Mouse (Mus musculus) Patski (cell line): ENCODE data around the gene Gm42878. TPM values are rescaled to one million over a fixed set of nuclear protein-coding genes. Genes with fewer than 3 reads are reported as not detected.

Experiments used
- ATAC-seq: fragments of 100-300 bp; one replicate; pipeline ENCODE4 v1.8.0; 2021
- CTCF ChIA-PET: fragments of 350-600 bp; sonication (Branson Sonifier 250); formaldehyde crosslinking; loops from one replicate; lab custom pipeline; 2022; ENCODE audit warnings: inconsistent platforms; lab: Charles Lee
- POLR2A ChIA-PET: fragments of 350-600 bp; sonication (Branson Sonifier 250); formaldehyde crosslinking; loops from one replicate; lab custom pipeline; 2022; ENCODE audit warnings: antibody characterized with exemption, inconsistent platforms; lab: Charles Lee
- DNase-seq: peaks from one replicate; pipeline ENCODE4 v3.0.0-alpha.2; 2011; ENCODE audit warnings: low read depth, low spot score
- H3K27me3 ChIP-seq: fragments of 371-371 bp; one replicate; pipeline ENCODE4 v1.5.1; 2021
- CTCF ChIP-seq: fragments of 100-300 bp; IDR thresholded peaks from one replicate; pipeline ENCODE4 v1.5.1; 2021
- in situ Hi-C: fragments of 300-500 bp; cut with MboI; formaldehyde crosslinking; loops from 3 replicates; pipeline ENCODE4 v1.11.1; 2018; ENCODE audit warnings: low pct_unique_long_range_greater_than_20kb, mixed read lengths
- polyA plus RNA-seq: library from polyadenylated mRNA; unstranded; gene quantifications from one replicate; pipeline ENCODE4 v1.2.3, GENCODE M21; 2021

Gene Gm42878
- polyA plus RNA-seq, 1 experiment from 2014 or later = 0.19 TPM

GRCm38 (mm10) chr5:121566035-121566681, 20.9 kb upstream of the Gm42878 start:
- no peak for TF ChIP-seq CTCF
- no peak for ATAC-seq
- no peaks in the 10 kb centered on the region for H3K27me3 ChIP-seq
- in situ Hi-C loops = no loop called here
- no peak for DNase-seq
- ChIA-PET POLR2A (interaction anchor here (1.6 kb wide), 1 partner anchor 40 kb away, joined by 9 read pairs; no protein-coding TSS in a partner anchor), CTCF (interaction anchor here (1.1 to 1.9 kb wide), 4 partner anchors 9 to 36 kb away, joined by 3 to 5 read pairs (median 5); no protein-coding TSS in a partner anchor)

GRCm38 (mm10) chr5:121564468-121564895, 19.2 kb upstream of the Gm42878 start:
- ChIA-PET CTCF (interaction anchor here (0.7 to 2.2 kb wide), 8 partner anchors 12 to 42 kb away, joined by 3 to 10 read pairs (median 6); no protein-coding TSS in a partner anchor), POLR2A (interaction anchor here (1.6 kb wide), 1 partner anchor 42 kb away, joined by 9 read pairs; no protein-coding TSS in a partner anchor)
- ATAC-seq (no peak), DNase-seq (peak; percentile 42)
- in situ Hi-C loops = loop anchor here (5.0 kb wide), 1 partner anchor 33 kb away; no protein-coding TSS in a partner anchor
- H3K27me3 ChIP-seq = no peaks in the 10 kb centered on the region
- TF ChIP-seq CTCF = peak; percentile 97

- DNase-seq (no peak), ATAC-seq (no peak)
- H3K27me3 ChIP-seq = peaks cover 12% of the 10 kb centered on the region
- POLR2A ChIA-PET = no interaction called here
- in situ Hi-C loops = loop anchor here (5.0 kb wide), 1 partner anchor 35 kb away; no protein-coding TSS in a partner anchor
- TF ChIP-seq CTCF = no peak
- CTCF ChIA-PET = interaction anchor here (0.9 kb wide), 1 partner anchor 16 kb away, joined by 4 read pairs; no protein-coding TSS in a partner anchor
Observed at GRCm38 (mm10) chr5:121562436-121562835, 17.2 kb upstream of the Gm42878 start.

- no peak for DNase-seq
- in situ Hi-C loops = no loop called here
- peaks cover 10% of the 10 kb centered on the region for H3K27me3 ChIP-seq
- ChIA-PET POLR2A (no interaction called here), CTCF (no interaction called here)
- no peak for TF ChIP-seq CTCF
- no peak for ATAC-seq
Observed at GRCm38 (mm10) chr5:121549196-121549595, 3.9 kb upstream of the Gm42878 start.

- in situ Hi-C loops = no loop called here
- no peak for TF ChIP-seq CTCF
- ATAC-seq (no peak), DNase-seq (no peak)
- H3K27me3 ChIP-seq = peaks cover 5% of the 10 kb centered on the region
- ChIA-PET CTCF (interaction anchor here (0.7 to 2.0 kb wide), 6 partner anchors 16 to 332 kb away, joined by 3 to 10 read pairs (median 4); no protein-coding TSS in a partner anchor), POLR2A (interaction anchor here (0.9 kb wide), 1 partner anchor 72 kb away, joined by 3 read pairs; no protein-coding TSS in a partner anchor)
Observed at GRCm38 (mm10) chr5:121547084-121547483, 1.8 kb upstream of the Gm42878 start.

GRCm38 (mm10) chr5:121546530-121546895, 1.2 kb upstream of the Gm42878 start:
- ChIA-PET POLR2A (interaction anchor here (0.9 kb wide), 1 partner anchor 73 kb away, joined by 3 read pairs; no protein-coding TSS in a partner anchor), CTCF (interaction anchor here (0.8 to 2.0 kb wide), 3 partner anchors 16 to 40 kb away, joined by 4 to 10 read pairs (median 4); no protein-coding TSS in a partner anchor)
- DNase-seq = no peak
- in situ Hi-C loops = no loop called here
- ATAC-seq = no peak
- H3K27me3 ChIP-seq = peaks cover 5% of the 10 kb centered on the region
- TF ChIP-seq CTCF = peak; percentile 70

GRCm38 (mm10) chr5:121545793-121546529, 679 bp upstream of the Gm42878 start, which contains the start of gene Mapkapk5:
Gene Mapkapk5, minus strand, starts transcription at chr5:121545905.
- ChIA-PET POLR2A (interaction anchor here (0.8 kb wide), 1 partner anchor 47 kb away, joined by 3 read pairs; the partner anchor contains the start of gene Aldh2), CTCF (interaction anchor here (0.8 to 2.0 kb wide), 3 partner anchors 17 to 41 kb away, joined by 4 to 10 read pairs (median 4); no protein-coding TSS in a partner anchor)
- ATAC-seq (peak; percentile 58), DNase-seq (peak; percentile 88)
- in situ Hi-C loops = no loop called here
- no peak for TF ChIP-seq CTCF
- peaks cover 5% of the 10 kb centered on the region for H3K27me3 ChIP-seq

- ChIA-PET POLR2A (interaction anchor here (1.2 kb wide), 1 partner anchor 11 kb away, joined by 3 read pairs; no protein-coding TSS in a partner anchor), CTCF (interaction anchor here (1.3 to 1.6 kb wide), 5 partner anchors 11 to 63 kb away, joined by 3 to 5 read pairs (median 3); no protein-coding TSS in a partner anchor)
- H3K27me3 ChIP-seq = no peaks in the 10 kb centered on the region
- TF ChIP-seq CTCF = no peak
- in situ Hi-C loops = no loop called here
- DNase-seq (no peak), ATAC-seq (no peak)
Observed at GRCm38 (mm10) chr5:121543370-121543769, 1.9 kb downstream of the Gm42878 start.

- DNase-seq (no peak), ATAC-seq (no peak)
- in situ Hi-C loops = no loop called here
- POLR2A ChIA-PET = no interaction called here
- H3K27me3 ChIP-seq = no peaks in the 10 kb centered on the region
- CTCF ChIA-PET = no interaction called here
- no peak for TF ChIP-seq CTCF
Observed at GRCm38 (mm10) chr5:121541235-121541634, 4.0 kb downstream of the Gm42878 start.

GRCm38 (mm10) chr5:121540066-121540465, 5.2 kb downstream of the Gm42878 start:
- POLR2A ChIA-PET = no interaction called here
- ATAC-seq (no peak), DNase-seq (no peak)
- CTCF ChIA-PET = interaction anchor here (1.7 kb wide), 1 partner anchor 66 kb away, joined by 4 read pairs; no protein-coding TSS in a partner anchor
- no peaks in the 10 kb centered on the region for H3K27me3 ChIP-seq
- TF ChIP-seq CTCF = no peak
- in situ Hi-C loops = no loop called here
